Mouse (Mus musculus): Measurements from ENCODE around the gene Baiap2l1.
"Not testable (repeated sequence)": the region's sequence is repeated elsewhere in the genome, so short reads cannot be mapped to it uniquely, and the experiment has no call there.

DNA sequence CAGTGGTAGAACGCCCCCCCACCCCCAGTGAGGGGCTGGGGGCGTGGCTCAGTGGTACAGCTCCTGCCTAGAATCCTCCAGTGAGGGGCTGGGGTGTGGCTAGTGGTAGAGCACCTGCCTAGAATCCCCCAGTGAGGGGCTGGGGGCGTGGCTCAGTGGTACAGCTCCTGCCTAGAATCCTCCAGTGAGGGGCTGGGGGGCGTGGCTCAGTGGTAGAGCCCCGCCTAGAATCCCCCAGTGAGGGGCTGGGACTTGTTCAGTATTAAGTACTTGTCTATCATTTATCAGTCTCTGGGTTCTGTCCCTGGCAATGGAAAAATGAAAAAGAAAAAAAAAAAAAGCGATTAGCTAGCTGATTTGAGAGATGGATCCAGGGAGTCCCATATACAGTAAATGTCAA, 8.6 kb upstream of the Baiap2l1 start:
- not testable (repeated sequence) for TF ChIP-seq CTCF, POLR2A (IDR thresholded peaks at IDR 0.05; ENCODE audit: insufficient read depth, low read depth, low read length)

Measured in olfactory bulb, adult 2 months (tissue).